Mouse (Mus musculus): ENCODE data around the gene Thap12. TPM values are rescaled to one million over a fixed set of nuclear protein-coding genes. Genes with fewer than 3 reads are reported as not detected.
A peak's percentile ranks its signal among the peaks of the same experiment; 100 is the strongest.

Thap12 gene
- polyA plus RNA-seq, 3 experiments from 2014 or later = 13.2 to 14.9 (median 13.9) TPM

- ATAC-seq = no peak
Measured at GRCm38 (mm10) chr7:98698041-98698440, 4.9 kb upstream of the Thap12 start.

- no peak for ATAC-seq
Measured at GRCm38 (mm10) chr7:98698590-98698989, 4.3 kb upstream of the Thap12 start.

- ATAC-seq = no peak
Measured at GRCm38 (mm10) chr7:98701771-98702170, 1.1 kb upstream of the Thap12 start.

GRCm38 (mm10) chr7:98703365-98703881 is 520 bp downstream of the Thap12 start:
- peak; percentile 25 for ATAC-seq

- no peak for ATAC-seq
Measured at GRCm38 (mm10) chr7:98704276-98704675, 1.4 kb downstream of the Thap12 start.

GRCm38 (mm10) chr7:98713661-98714060 is 10.8 kb downstream of the Thap12 start:
- ATAC-seq = no peak

GRCm38 (mm10) chr7:98717438-98717837 is 14.5 kb downstream of the Thap12 start:
- ATAC-seq = peak; percentile 61

GRCm38 (mm10) chr7:98719761-98720160 is 16.9 kb downstream of the Thap12 start:
- no peak for ATAC-seq

- no peak for ATAC-seq
Measured at GRCm38 (mm10) chr7:98720731-98721130, 17.8 kb downstream of the Thap12 start.

- no peak for ATAC-seq
Measured at GRCm38 (mm10) chr7:98721172-98721571, 18.3 kb downstream of the Thap12 start.

- no peak for ATAC-seq
Measured at GRCm38 (mm10) chr7:98721623-98722022, 18.7 kb downstream of the Thap12 start.

- no peak for ATAC-seq
Measured at GRCm38 (mm10) chr7:98725686-98726195, 22.8 kb downstream of the Thap12 start.

GRCm38 (mm10) chr7:98727986-98728385 is 25.1 kb downstream of the Thap12 start:
- ATAC-seq = no peak

- no peak for ATAC-seq
Measured at GRCm38 (mm10) chr7:98728499-98728898, 25.6 kb downstream of the Thap12 start.

GRCm38 (mm10) chr7:98729661-98730271 is 26.9 kb downstream of the Thap12 start:
- no peak for ATAC-seq

GRCm38 (mm10) chr7:98733958-98734357 is 31.1 kb downstream of the Thap12 start:
- no peak for ATAC-seq

- no peak for ATAC-seq
Measured at GRCm38 (mm10) chr7:98734876-98735275, 32.0 kb downstream of the Thap12 start.

- no peak for ATAC-seq
Measured at GRCm38 (mm10) chr7:98736780-98737550, 34.1 kb downstream of the Thap12 start.

- no peak for ATAC-seq
Measured at GRCm38 (mm10) chr7:98740363-98740762, 37.5 kb downstream of the Thap12 start.

- ATAC-seq = no peak
Measured at GRCm38 (mm10) chr7:98743312-98743711, 40.4 kb downstream of the Thap12 start.

GRCm38 (mm10) chr7:98750404-98750803 is 47.5 kb downstream of the Thap12 start:
- ATAC-seq = no peak

GRCm38 (mm10) chr7:98752680-98753079 is 49.8 kb downstream of the Thap12 start:
- ATAC-seq = no peak

GRCm38 (mm10) chr7:98756050-98756449 is 53.1 kb downstream of the Thap12 start:
- ATAC-seq = no peak

GRCm38 (mm10) chr7:98756556-98756955 is 53.7 kb downstream of the Thap12 start:
- no peak for ATAC-seq
